Mouse (Mus musculus): ENCODE measurements at regions not wholly inside any gene's neighbourhood (a gene's known extent, or its start where the extent isn't known, plus 50 kb on each side); places are given as distances from the start of the nearest gene placed in this dataset.

- DNase-seq (ENCODE audit: low spot score): peak; percentile 0
Measured at GRCm38 (mm10) chr9:101649816-101650215, 211.8 kb upstream of the 9630041A04Rik start.

- DNase-seq (ENCODE audit: low spot score): no peak
Measured at GRCm38 (mm10) chr9:101641524-101641923, 220.1 kb upstream of the 9630041A04Rik start.

GRCm38 (mm10) chr9:101640598-101640997 is 221.0 kb upstream of the 9630041A04Rik start:
- no peak for DNase-seq (ENCODE audit: low spot score)

GRCm38 (mm10) chr9:101616261-101616660 is 245.4 kb upstream of the 9630041A04Rik start:
- DNase-seq (ENCODE audit: low spot score): no peak

GRCm38 (mm10) chr9:101615176-101615575 is 246.5 kb upstream of the 9630041A04Rik start:
- DNase-seq (ENCODE audit: low spot score): no peak

- DNase-seq (ENCODE audit: low spot score): no peak
Measured at GRCm38 (mm10) chr9:101613933-101614332, 247.7 kb upstream of the 9630041A04Rik start.

GRCm38 (mm10) chr9:101613471-101613870 is 248.2 kb upstream of the 9630041A04Rik start:
- DNase-seq (ENCODE audit: low spot score): no peak

GRCm38 (mm10) chr9:101612971-101613370 is 248.7 kb upstream of the 9630041A04Rik start:
- no peak for DNase-seq (ENCODE audit: low spot score)

GRCm38 (mm10) chr9:101612571-101612970 is 249.1 kb upstream of the 9630041A04Rik start:
- no peak for DNase-seq (ENCODE audit: low spot score)

GRCm38 (mm10) chr9:101611481-101611880 is 250.2 kb upstream of the 9630041A04Rik start:
- no peak for DNase-seq (ENCODE audit: low spot score)

GRCm38 (mm10) chr9:101610806-101611443 is 250.7 kb upstream of the 9630041A04Rik start:
- no peak for DNase-seq (ENCODE audit: low spot score)

- no peak for DNase-seq (ENCODE audit: low spot score)
Measured at GRCm38 (mm10) chr9:101610338-101610737, 251.3 kb upstream of the 9630041A04Rik start.

GRCm38 (mm10) chr9:101602799-101603198 is 258.8 kb upstream of the 9630041A04Rik start:
- no peak for DNase-seq (ENCODE audit: low spot score)

- no peak for DNase-seq (ENCODE audit: low spot score)
Measured at GRCm38 (mm10) chr9:101596898-101597297, 264.7 kb upstream of the 9630041A04Rik start.

GRCm38 (mm10) chr9:101595101-101595650 is 266.5 kb upstream of the 9630041A04Rik start:
- DNase-seq (ENCODE audit: low spot score): no peak

- no peak for DNase-seq (ENCODE audit: low spot score)
Measured at GRCm38 (mm10) chr9:101592621-101593020, 269.0 kb upstream of the 9630041A04Rik start.

- no peak for DNase-seq (ENCODE audit: low spot score)
Measured at GRCm38 (mm10) chr9:101591681-101592080, 270.0 kb upstream of the 9630041A04Rik start.

- no peak for DNase-seq (ENCODE audit: low spot score)
Measured at GRCm38 (mm10) chr9:101590310-101590709, 271.3 kb upstream of the 9630041A04Rik start.

- no peak for DNase-seq (ENCODE audit: low spot score)
Measured at GRCm38 (mm10) chr9:101581064-101581463, 280.6 kb upstream of the 9630041A04Rik start.

- DNase-seq (ENCODE audit: low spot score): no peak
Measured at GRCm38 (mm10) chr9:101570714-101571113, 290.9 kb upstream of the 9630041A04Rik start.

GRCm38 (mm10) chr9:101563196-101563595 is 298.4 kb upstream of the 9630041A04Rik start:
- DNase-seq (ENCODE audit: low spot score): no peak

GRCm38 (mm10) chr9:101559366-101559765 is 302.3 kb upstream of the 9630041A04Rik start:
- no peak for DNase-seq (ENCODE audit: low spot score)

- no peak for DNase-seq (ENCODE audit: low spot score)
Measured at GRCm38 (mm10) chr9:101555011-101555673, 303.5 kb upstream of the Ppp2r3a start.
